Mouse (Mus musculus) left cerebral cortex, postnatal 36 days (tissue): ENCODE measurements around the gene Ccdc30. TPM values are rescaled to one million over a fixed set of nuclear protein-coding genes. Genes with fewer than 3 reads are reported as not detected.
"Not testable (repeated sequence)": the region's sequence is repeated elsewhere in the genome, so short reads cannot be mapped to it uniquely, and the experiment has no call there.

Experiments used
- DNase-seq, 2 experiments: peaks; one replicate each; pipeline ENCODE4 v3.0.0; 2021 to 2022; ENCODE audit warnings: low spot score in 2 of 2, mixed read lengths in 1 of 2
- intact Hi-C: fragments of 180-260 bp; cut with DNase I; formaldehyde crosslinking; loops from one replicate; pipeline ENCODE4 v1.15.1; 2025
- total RNA-seq, 2 experiments: library from RNA; stranded (reverse); gene quantifications; 2 replicates each; pipeline ENCODE4 v1.2.3; 2021

The Ccdc30 gene
- total RNA-seq, 2 experiments from 2014 or later = 19.5 to 23.3 TPM

GRCm38 (mm10) chr4:119333487-119333886, 81.8 kb downstream of the Ccdc30 start:
- intact Hi-C loops = no loop called here
- DNase-seq = no peak

DNA sequence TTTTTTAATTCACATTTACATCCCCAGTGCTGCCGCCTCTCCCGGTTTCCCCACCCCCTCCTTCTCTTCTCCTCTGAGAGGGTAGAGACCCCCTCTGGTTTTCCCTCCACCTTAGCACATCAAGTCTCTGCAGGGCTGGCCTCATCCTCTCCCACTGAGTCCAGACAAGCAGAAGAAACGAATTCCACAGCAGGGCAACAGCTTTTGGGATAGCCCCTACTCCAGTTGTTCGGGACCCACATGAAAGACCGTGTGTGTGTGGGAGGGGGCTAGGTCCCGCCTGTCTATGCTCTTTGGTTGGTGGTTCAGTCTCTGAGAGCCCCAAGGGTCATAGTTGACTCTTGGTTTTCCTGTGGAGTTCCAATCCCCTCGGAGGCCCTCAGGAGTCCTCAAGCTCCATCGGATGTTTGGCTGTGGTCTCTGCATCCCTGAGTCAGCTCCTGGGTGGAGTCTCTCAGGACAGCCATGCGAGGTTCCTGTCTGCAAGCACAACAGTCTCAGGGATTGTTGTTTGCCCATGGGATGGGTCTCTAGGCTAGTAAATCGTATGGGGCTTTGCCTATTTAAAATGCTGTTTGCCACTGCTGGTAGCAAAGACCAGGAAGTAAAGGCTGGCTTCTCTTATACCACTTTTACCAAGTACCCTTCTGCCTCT, 94.3 kb downstream of the Ccdc30 start:
- intact Hi-C loops = loop anchor here (2.0 kb wide), 1 partner anchor 26 kb away; the partner anchor contains the start of gene Ybx1
- DNase-seq = peak; percentile 4 to 5

- DNase-seq = peak; percentile 94 to 96
- intact Hi-C loops = loop anchor here (2.0 kb wide), 1 partner anchor 25 kb away; the partner anchor contains the start of gene Ybx1
Measured at GRCm38 (mm10) chr4:119320131-119320830, 95.0 kb downstream of the Ccdc30 start, which contains the start of gene Ppih. TSS of gene Ppih (minus strand) at chr4:119320546.

DNA sequence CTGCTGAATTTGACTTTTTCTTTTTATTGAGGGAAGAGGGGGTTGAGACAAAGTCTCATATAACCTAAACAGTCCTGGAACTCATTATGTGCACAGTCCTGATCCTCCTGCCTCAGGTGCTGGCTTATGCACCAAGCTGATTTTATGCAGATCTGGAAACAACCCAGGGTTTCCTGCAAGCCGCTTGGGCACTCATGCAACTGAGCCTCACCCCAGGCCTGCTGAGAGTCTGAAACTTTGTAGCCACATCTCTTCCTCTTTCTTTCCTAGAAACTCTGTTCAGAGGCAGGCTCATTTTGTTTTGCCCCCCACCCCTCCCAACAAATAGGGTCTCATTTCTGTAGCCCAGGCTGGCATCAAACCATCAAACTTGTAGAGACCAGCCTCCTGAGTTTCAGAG, 101.6 kb downstream of the Ccdc30 start:
- intact Hi-C loops = no loop called here
- no peak for DNase-seq

GRCm38 (mm10) chr4:119305418-119305817, 109.9 kb downstream of the Ccdc30 start:
- intact Hi-C loops = no loop called here
- DNase-seq = no peak

DNA sequence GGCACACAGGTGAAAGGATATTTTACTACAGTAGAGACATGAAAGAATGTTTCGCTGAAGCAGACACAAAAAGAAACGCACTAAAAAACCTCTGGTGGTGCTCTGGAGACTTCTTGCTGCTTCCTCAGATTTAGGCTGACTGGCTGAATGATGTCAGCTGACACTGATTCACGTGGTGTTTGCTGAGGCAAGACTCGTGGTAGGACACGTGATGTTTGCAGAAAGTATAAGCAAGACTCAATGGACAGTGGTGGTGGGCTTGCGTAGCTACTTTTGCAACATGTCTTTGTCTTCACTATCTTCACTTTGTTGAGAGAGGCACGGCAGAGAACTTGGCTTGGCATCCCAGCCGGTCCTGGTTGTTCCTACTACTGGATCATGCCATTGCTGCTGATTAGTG, 112.0 kb downstream of the Ccdc30 start:
- intact Hi-C loops = no loop called here

GRCm38 (mm10) chr4:119301777-119302176, 113.5 kb downstream of the Ccdc30 start:
- no peak for DNase-seq
- intact Hi-C loops = no loop called here

More for the DNA sequence above, 112.0 kb downstream of the Ccdc30 start:
- DNase-seq = no peak

DNA sequence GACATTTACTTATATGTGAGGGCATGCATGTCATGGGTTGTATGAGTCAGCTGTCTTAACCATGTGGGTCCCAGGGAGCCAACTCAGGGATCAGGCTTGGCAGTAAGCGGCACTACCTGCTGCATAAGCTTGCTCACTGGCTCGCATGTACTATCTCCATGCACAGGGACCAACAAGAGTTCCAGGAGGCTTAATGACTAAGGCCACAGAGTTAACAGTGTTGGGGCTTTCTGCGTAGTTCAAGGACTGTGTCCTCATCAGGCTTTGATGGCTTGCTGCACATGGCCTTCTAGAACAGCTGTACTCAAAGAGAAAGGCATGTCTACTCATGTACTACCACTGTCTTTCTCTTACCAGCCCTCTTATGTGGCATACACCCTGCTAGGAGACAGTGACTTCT, 114.6 kb downstream of the Ccdc30 start:
- intact Hi-C loops = no loop called here
- no peak for DNase-seq

DNA sequence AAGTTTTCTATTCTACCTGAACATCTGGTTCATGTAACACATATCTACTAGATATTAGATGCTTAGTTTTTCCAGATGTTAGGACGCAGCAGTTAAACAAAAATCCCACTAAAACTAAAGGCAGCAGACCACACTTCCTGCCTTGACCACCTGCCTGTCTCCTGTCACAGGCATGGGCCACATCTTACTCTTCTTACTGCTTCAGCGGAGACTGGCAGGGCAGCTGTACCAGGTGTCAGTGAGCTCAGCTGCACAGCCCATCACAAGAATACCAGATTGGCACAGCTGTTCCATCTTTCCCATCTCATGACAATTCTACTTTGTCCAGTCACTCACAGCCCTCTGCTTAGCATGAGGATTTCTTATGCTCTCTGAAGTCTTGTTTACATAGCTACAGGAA, 118.0 kb downstream of the Ccdc30 start:
- intact Hi-C loops = no loop called here
- no peak for DNase-seq

DNA sequence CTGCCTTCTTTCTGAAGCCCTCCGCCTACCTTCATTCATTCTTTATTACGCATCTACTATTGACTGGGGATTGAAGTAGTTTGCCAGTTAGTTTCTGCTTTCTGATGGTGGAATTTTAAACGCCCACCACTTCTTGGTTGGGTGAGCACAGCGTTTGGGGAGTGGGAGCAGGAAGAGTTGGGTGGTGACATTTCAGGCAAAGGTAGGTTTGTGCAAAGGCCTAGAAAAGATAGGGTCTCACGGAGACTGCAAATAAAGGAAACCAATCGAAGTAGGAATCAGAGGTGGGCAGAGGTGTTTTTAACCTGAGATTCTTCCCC, 120.2 kb downstream of the Ccdc30 start:
- intact Hi-C loops = loop anchor here (2.0 kb wide), 1 partner anchor 26 kb away; the partner anchor contains the start of gene Ppih
- DNase-seq = peak in 1 of 2 experiments; percentile 13

- intact Hi-C loops = loop anchor here (2.0 to 5.0 kb wide), 2 partner anchors 26 to 47 kb away; partner anchors contain the start of gene Ppih
- DNase-seq = peak; percentile 100
Measured at GRCm38 (mm10) chr4:119294415-119295133, 120.7 kb downstream of the Ccdc30 start, which contains the start of gene Ybx1. TSS of gene Ybx1 (minus strand) at chr4:119294604.

GRCm38 (mm10) chr4:119293574-119294258, 121.6 kb downstream of the Ccdc30 start:
- DNase-seq = peak; percentile 39 to 44
- intact Hi-C loops = loop anchor here (2.0 to 5.0 kb wide), 2 partner anchors 27 to 46 kb away; partner anchors contain the start of gene Ppih

- intact Hi-C loops = loop anchor here (5.0 kb wide), 1 partner anchor 46 kb away; no protein-coding TSS in a partner anchor
- DNase-seq = peak; percentile 52 to 68
Measured at GRCm38 (mm10) chr4:119292771-119293573, 122.3 kb downstream of the Ccdc30 start.

DNA sequence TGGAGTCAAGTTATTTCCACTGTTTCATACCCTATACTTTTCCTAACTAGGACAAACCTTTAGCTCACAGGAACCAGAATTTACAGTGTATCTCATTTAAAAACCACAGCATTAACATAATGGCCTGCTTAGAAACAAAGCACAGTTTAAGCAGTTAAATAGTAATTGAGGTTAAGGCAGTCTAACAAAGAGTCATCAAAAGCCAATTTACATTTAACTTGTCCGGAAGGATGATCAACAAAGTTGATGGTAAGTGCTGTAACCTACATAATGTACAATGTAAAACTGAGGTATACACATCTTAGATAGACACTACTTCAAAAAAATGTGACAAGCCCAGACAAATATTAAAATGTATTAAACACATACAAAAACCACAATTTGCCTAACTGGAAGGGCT, 123.4 kb downstream of the Ccdc30 start:
- no peak for DNase-seq
- intact Hi-C loops = loop anchor here (5.0 kb wide), 1 partner anchor 45 kb away; no protein-coding TSS in a partner anchor

DNA sequence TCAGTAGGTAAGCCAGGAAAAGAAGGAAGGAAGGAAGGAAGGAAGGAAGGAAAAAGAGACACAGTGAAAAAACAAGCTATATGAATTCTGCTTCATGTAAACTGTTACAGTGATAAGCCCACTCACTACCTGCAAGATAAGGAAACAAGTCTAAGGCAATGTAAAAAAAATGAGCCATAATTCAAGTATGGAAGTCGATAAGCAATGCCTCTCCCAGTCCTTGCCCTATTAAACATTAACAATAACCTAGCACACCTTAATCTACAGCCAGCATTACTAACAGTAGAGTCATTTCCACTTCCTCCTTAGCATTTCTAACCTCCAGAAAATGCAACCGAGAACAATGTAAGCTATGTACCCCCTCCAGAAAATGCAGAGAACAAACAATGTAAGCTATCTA, 130.0 kb downstream of the Ccdc30 start:
- intact Hi-C loops = no loop called here
- DNase-seq = no peak

GRCm38 (mm10) chr4:119284861-119285260, 130.5 kb downstream of the Ccdc30 start:
- DNase-seq = no peak
- intact Hi-C loops = no loop called here

- DNase-seq, intact Hi-C loops: not testable (repeated sequence)
Measured at GRCm38 (mm10) chr4:119278784-119279183, 136.5 kb downstream of the Ccdc30 start.

DNA sequence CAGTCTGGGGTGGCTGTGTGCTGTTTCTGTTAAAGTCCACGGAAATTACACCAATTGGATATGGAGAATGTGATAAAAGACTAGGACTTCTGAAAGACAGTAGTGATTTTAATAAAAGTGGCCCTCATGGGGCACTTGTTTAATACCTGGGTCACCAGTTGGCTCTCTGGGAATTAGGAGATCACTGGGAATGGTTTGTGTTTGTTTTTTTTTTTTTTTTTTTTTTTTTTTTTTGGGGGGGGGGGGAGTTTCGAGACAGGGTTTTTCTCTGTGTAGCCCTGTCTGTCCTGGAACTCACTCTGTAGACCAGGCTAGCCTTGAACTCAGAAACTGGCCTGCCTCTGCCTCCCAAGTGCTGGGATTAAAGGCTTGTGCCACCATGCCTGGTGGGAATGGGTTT, 139.6 kb downstream of the Ccdc30 start:
- DNase-seq = no peak
- intact Hi-C loops = no loop called here

DNA sequence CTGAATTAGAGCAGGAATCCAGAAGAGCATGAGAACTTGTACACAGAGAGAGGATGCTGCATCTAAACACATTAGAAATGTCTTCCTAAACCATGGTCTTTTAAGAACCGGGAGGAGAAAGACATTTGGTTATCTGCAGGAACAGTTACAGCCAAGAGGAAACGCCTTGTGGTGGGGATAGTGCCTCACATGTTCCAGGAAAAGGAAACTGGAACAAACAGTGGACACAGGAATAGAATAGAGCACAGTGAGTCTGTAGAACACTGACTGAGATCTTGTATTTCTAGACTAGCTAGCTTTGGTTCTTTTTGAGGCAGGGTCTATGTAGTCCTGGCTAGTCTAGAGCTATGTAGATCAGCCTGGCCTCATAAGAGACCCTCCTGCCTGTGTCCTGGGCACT, 140.1 kb downstream of the Ccdc30 start:
- no peak for DNase-seq
- intact Hi-C loops = no loop called here
